Mouse (Mus musculus) kidney, adult 10 weeks (tissue): ENCODE measurements around the gene Dpy19l2. TPM values are rescaled to one million over a fixed set of nuclear protein-coding genes. Genes with fewer than 3 reads are reported as not detected.

ENCODE experiments used
- polyA plus RNA-seq: library from polyadenylated mRNA; stranded (reverse); fragments of 350-450 nt; fragmentation: Illumina TruSeq; extraction: RNeasy Lipid Tissue Mini Kit (QIAGEN cat#74804); gene quantifications from one replicate; pipeline ENCODE4 v1.2.3, GENCODE M21; 2014; ENCODE audit warnings: low read depth, low replicate concordance

Dpy19l2 gene
- polyA plus RNA-seq = not detected

GRCm38 (mm10) chr9:24695700-24696404 lies at the start of gene Dpy19l2:
Dpy19l2 (minus strand) TSS chr9:24696293.

GRCm38 (mm10) chr9:24624896-24625295 lies 71.2 kb downstream of the Dpy19l2 start, which contains the start of gene Cypt4:
Cypt4 (plus strand) TSS chr9:24625196.

Other genes starting within 250 kb of the Dpy19l2 start
- 11.3 TPM for gene Dpy19l1, start 193.2 kb downstream of the Dpy19l2 start, polyA plus RNA-seq
- not detected for gene Cypt4, start 71.1 kb downstream of the Dpy19l2 start, polyA plus RNA-seq
- not detected for gene Tbx20, start 78.0 kb upstream of the Dpy19l2 start, polyA plus RNA-seq